21 mouse cellular contexts compared by ENCODE assay signal in the genomic region with DNA sequence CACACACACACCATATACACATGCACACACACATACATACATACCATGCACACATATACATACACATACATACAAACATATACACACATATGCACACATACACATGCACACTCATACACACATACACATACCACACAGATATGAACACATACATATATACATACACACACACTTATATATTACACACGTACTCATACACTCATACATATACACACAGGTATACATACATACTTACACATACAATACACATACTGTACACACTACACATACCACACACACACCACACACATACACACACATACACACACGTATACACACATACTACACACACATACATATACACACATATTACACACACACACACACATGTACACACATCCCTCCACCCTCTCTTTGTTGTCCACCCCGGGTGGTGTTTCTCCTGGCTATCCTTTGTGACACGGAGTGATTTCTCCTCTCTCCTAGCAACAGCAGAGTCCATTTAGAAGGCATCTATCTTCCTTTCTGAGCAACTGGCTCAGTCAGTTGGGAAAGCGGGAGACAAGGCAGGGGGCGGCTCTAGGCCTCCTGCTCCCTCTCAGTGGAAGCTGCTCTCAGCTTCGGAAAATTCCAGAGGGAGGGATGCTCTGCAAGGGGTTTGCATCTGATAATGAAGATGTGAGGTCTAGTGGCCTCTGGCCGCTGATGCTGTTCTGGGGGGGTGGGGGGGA. TPM values are rescaled to one million over a fixed set of nuclear protein-coding genes. Genes with fewer than 3 reads are reported as not detected.
DNase-seq lines count a peak whose midpoint lies in the region; ATAC-seq lines count a peak whose summit lies in the region.
"Had no signal": no experiment of that assay in that cellular context is flagged by ENCODE, and none has a peak within 500 bp of the region (broad histone marks: within the 10 kb centered on the region; RNA-seq: fewer than 3 reads in every experiment).

No protein-coding gene starts in this region.

- DNase-seq in embryo, embryonic 10 days (ENCODE audit: low spot score), result peak; percentile 47
- DNase-seq in embryo, embryonic 9.5 days (ENCODE audit: extremely low spot score), result no peak
- peak; percentile 57 for DNase-seq in neural tube, embryonic 11.5 days (ENCODE audit: low spot score)
- no peak for DNase-seq in neural tube, embryonic 10.5 days (ENCODE audit: extremely low spot score, low spot score)
- no peak for DNase-seq in spleen, postnatal 36 days (ENCODE audit: low spot score in 2 of 2)
- DNase-seq in gastrocnemius, postnatal 14 days, result no peak
- no peak for DNase-seq in right cerebral cortex, adult 2 months (ENCODE audit: low spot score in 2 of 2)
- DNase-seq: adrenal gland, postnatal 25 days; cerebellum, adult 9-11 months; forebrain, postnatal 0 days; gastrocnemius, postnatal 10 days; kidney, adult 11 months; kidney, postnatal 25 days; lung, adult 2 months; lung, postnatal 4 days; right cerebral cortex, postnatal 14 days; thymus, adult 18-20 months had no signal

- H3K36me3 ChIP-seq in neural tube, embryonic 11.5 days (ENCODE audit: control insufficient read depth, insufficient read depth, low read length), result no peaks in the 10 kb centered on the region
- no peaks in the 10 kb centered on the region for H3K36me3 ChIP-seq in hindbrain, embryonic 16.5 days (ENCODE audit: control insufficient read depth, insufficient read depth, low read length)
- H3K36me3 ChIP-seq: heart, embryonic 10.5 days had no signal

- 42% methylated on average over 8 of the region's 8 CpGs for WGBS in neural tube, embryonic 11.5 days
- 31% methylated on average over 8 of the region's 8 CpGs for WGBS in hindbrain, embryonic 16.5 days

- H3K27ac ChIP-seq in neural tube, embryonic 11.5 days (ENCODE audit: low read depth, low read length), result no peak overlapping the region
- H3K27ac ChIP-seq in hindbrain, embryonic 16.5 days (ENCODE audit: low read depth, low read length), result no peak overlapping the region
- H3K27ac ChIP-seq: heart, embryonic 10.5 days had no signal

- H3K4me2 ChIP-seq in neural tube, embryonic 11.5 days (ENCODE audit: low read depth), result no peak overlapping the region
- H3K4me2 ChIP-seq in hindbrain, embryonic 16.5 days (ENCODE audit: low read length), result no peak overlapping the region

- H3K4me1 ChIP-seq in neural tube, embryonic 11.5 days (ENCODE audit: control insufficient read depth, insufficient read depth, low read length), result 0 out of 2 replicates have a peak, but pooled peaks cover 5% of the 10 kb centered on the region
- H3K4me1 ChIP-seq in hindbrain, embryonic 16.5 days (ENCODE audit: control insufficient read depth, insufficient read depth, low read depth, low read length), result peaks cover 10% of the 10 kb centered on the region

- H3K27me3 ChIP-seq in neural tube, embryonic 11.5 days (ENCODE audit: control insufficient read depth, insufficient read depth, low read length), result no peaks in the 10 kb centered on the region
- H3K27me3 ChIP-seq in hindbrain, embryonic 16.5 days (replicated peaks; ENCODE audit: control insufficient read depth, insufficient read depth, low read length), result no peaks in the 10 kb centered on the region

- no peaks in the 10 kb centered on the region for H3K9me3 ChIP-seq in neural tube, embryonic 11.5 days (ENCODE audit: control insufficient read depth, low read length)
- no peaks in the 10 kb centered on the region for H3K9me3 ChIP-seq in hindbrain, embryonic 16.5 days (ENCODE audit: control insufficient read depth, low read length)
- H3K9me3 ChIP-seq: heart, embryonic 10.5 days had no signal

- H3K9ac ChIP-seq in neural tube, embryonic 11.5 days (ENCODE audit: low read length), result no peak overlapping the region
- H3K9ac ChIP-seq in hindbrain, embryonic 16.5 days (ENCODE audit: low read depth, low read length), result no peak overlapping the region
- H3K9ac ChIP-seq: forebrain, postnatal 0 days had no signal

- H3K4me3 ChIP-seq in neural tube, embryonic 11.5 days (ENCODE audit: low read depth, low read length), result no peak overlapping the region
- H3K4me3 ChIP-seq in hindbrain, embryonic 16.5 days (ENCODE audit: low read length), result no peak overlapping the region
- H3K4me3 ChIP-seq: heart, embryonic 10.5 days had no signal

- intact Hi-C loops in gastrocnemius, postnatal 14 days (cut with DNase I; ENCODE audit: low total_unique reads), result no loop called here

- no peak; the same call in 1 of the 2 replicates for ATAC-seq in neural tube, embryonic 11.5 days (ENCODE audit: insufficient read depth, low FRiP score, low TSS enrichment)
- ATAC-seq in hindbrain, embryonic 16.5 days, result peak; percentile 59; the same call in 1 of the 2 replicates
- ATAC-seq: forebrain, postnatal 0 days had no signal

RNA-seq across cellular contexts. Expression of a gene that starts 10.3 kb away (rescaled TPM):
- 0.77 and 1.3 TPM in 2 replicates for polyA plus RNA-seq in neural tube, embryonic 11.5 days (2014; fragmentation: Nextera tagmentation; extraction: Ambion mirVana)
- polyA plus RNA-seq in hindbrain, embryonic 16.5 days (2015; fragmentation: Nextera tagmentation; extraction: Ambion mirVana), result 0.84 and 0.94 TPM in 2 replicates
- 1 to 10 TPM in 1 of 2 experiments, under 1 TPM in 1; 0.88 to 1.1 TPM for total RNA-seq in gastrocnemius, postnatal 14 days (2021)
- total RNA-seq: forebrain, postnatal 0 days; liver, adult 2 months; monocyte, adult 5-6 weeks had no signal

RNA-seq across cellular contexts. Expression of a gene that starts 42.9 kb away (rescaled TPM):
- polyA plus RNA-seq in neural tube, embryonic 11.5 days (2014; fragmentation: Nextera tagmentation; extraction: Ambion mirVana), result 0.13 and 0.24 TPM in 2 replicates
- 1.4 and 2.9 TPM in 2 replicates for polyA plus RNA-seq in hindbrain, embryonic 16.5 days (2015; fragmentation: Nextera tagmentation; extraction: Ambion mirVana)
- 10 to 100 TPM; 22.0 to 24.3 TPM for total RNA-seq in gastrocnemius, postnatal 14 days (2021)
- total RNA-seq: monocyte, adult 5-6 weeks had no signal

Comparison
In these comparisons a context has a peak if more than half of its experiments do, and no peak if none do; other contexts are left out.
1. DNase-seq: peak in embryo, embryonic 10 days (single experiment) and neural tube, embryonic 11.5 days (single experiment); none in embryo, embryonic 9.5 days (single experiment), neural tube, embryonic 10.5 days (single experiment), spleen, postnatal 36 days (0 of 2), gastrocnemius, postnatal 14 days (single experiment) and right cerebral cortex, adult 2 months (0 of 2).